Mouse (Mus musculus) CD8-positive naive resting alpha-beta T cell, adult 2 months (primary cell): Measurements from ENCODE around the gene Pex14.

Experiments used
- DNase-seq, 2 experiments: peaks; one replicate each; pipeline ENCODE4 v3.0.0; 2022; ENCODE audit warnings: low read depth in 2 of 2, low spot score in 2 of 2

The Pex14 gene

GRCm38 (mm10) chr4:149058298-149058697 is 41.4 kb downstream of the Pex14 start:
- no peak for DNase-seq

GRCm38 (mm10) chr4:149057470-149057869 is 42.2 kb downstream of the Pex14 start:
- DNase-seq = no peak

GRCm38 (mm10) chr4:149056957-149057356 is 42.7 kb downstream of the Pex14 start:
- no peak for DNase-seq

- no peak for DNase-seq
Observed at GRCm38 (mm10) chr4:149055847-149056246, 43.8 kb downstream of the Pex14 start.

- no peak for DNase-seq
Observed at GRCm38 (mm10) chr4:149049351-149050159, 50.1 kb downstream of the Pex14 start.

- DNase-seq = no peak
Observed at GRCm38 (mm10) chr4:149048625-149049228, 50.9 kb downstream of the Pex14 start.

- DNase-seq = no peak
Observed at GRCm38 (mm10) chr4:149047360-149047759, 52.3 kb downstream of the Pex14 start.

GRCm38 (mm10) chr4:149045885-149046284 is 53.8 kb downstream of the Pex14 start:
- DNase-seq = no peak

GRCm38 (mm10) chr4:149040289-149040688 is 59.4 kb downstream of the Pex14 start:
- no peak for DNase-seq

GRCm38 (mm10) chr4:149037706-149038105 is 62.0 kb downstream of the Pex14 start:
- no peak for DNase-seq

GRCm38 (mm10) chr4:149036592-149036991 is 63.1 kb downstream of the Pex14 start:
- DNase-seq = no peak

- no peak for DNase-seq
Observed at GRCm38 (mm10) chr4:149031507-149031906, 68.2 kb downstream of the Pex14 start.

GRCm38 (mm10) chr4:149027571-149027970 is 72.1 kb downstream of the Pex14 start:
- DNase-seq = no peak

GRCm38 (mm10) chr4:149025242-149025641 is 74.4 kb downstream of the Pex14 start:
- DNase-seq = no peak

- no peak for DNase-seq
Observed at GRCm38 (mm10) chr4:149021021-149021420, 78.7 kb downstream of the Pex14 start.

GRCm38 (mm10) chr4:149019456-149019855 is 80.2 kb downstream of the Pex14 start:
- DNase-seq = no peak

GRCm38 (mm10) chr4:149006756-149007155 is 92.9 kb downstream of the Pex14 start:
- no peak for DNase-seq

- no peak for DNase-seq
Observed at GRCm38 (mm10) chr4:149006107-149006506, 93.6 kb downstream of the Pex14 start.

GRCm38 (mm10) chr4:149002441-149003093 is 97.1 kb downstream of the Pex14 start:
- DNase-seq = no peak

- DNase-seq = no peak
Observed at GRCm38 (mm10) chr4:149001515-149001914, 98.2 kb downstream of the Pex14 start.

- no peak for DNase-seq
Observed at GRCm38 (mm10) chr4:149000746-149001145, 98.9 kb downstream of the Pex14 start.

GRCm38 (mm10) chr4:148993948-148994347 is 105.7 kb downstream of the Pex14 start:
- DNase-seq = no peak
